Mouse (Mus musculus): ENCODE data around the gene Cyb561. TPM values are rescaled to one million over a fixed set of nuclear protein-coding genes. Genes with fewer than 3 reads are reported as not detected.

Cyb561 gene
- polyA plus RNA-seq, 1 experiment from 2014 or later = 48.9 TPM

DNA sequence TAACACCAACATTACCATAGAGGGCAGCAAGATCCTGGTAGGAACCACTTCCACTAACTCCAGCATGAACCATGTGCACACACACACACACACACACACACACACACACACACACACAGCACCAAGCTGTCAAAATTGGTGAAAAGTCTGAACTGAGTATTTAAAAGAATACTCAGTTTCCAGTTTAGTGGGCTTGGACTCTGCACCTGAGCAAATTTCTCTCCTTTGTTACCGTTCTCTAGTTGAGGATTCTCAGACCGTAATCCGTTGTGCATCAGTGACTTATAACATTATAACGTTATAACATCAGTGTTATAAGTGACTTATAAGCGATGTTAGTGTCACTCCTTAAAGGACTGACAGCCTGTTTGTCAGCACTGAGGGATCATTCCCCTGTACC lies 22.5 kb upstream of the Cyb561 start:
- Histone ChIP-seq H3K4me3 (replicated peaks; ENCODE audit: low read length) (no peak overlapping the region), H3K27me3 (ENCODE audit: control insufficient read depth, insufficient read depth, low read length) (no peaks in the 10 kb centered on the region), H3K4me1 (replicated peaks; ENCODE audit: control insufficient read depth, insufficient read depth, low read length) (no peaks in the 10 kb centered on the region), H3K36me3 (replicated peaks; ENCODE audit: control insufficient read depth, insufficient read depth) (no peaks in the 10 kb centered on the region), H3K9me3 (ENCODE audit: control insufficient read depth, low read length) (no peaks in the 10 kb centered on the region), H3K27ac (no peak overlapping the region), H3K4me2 (replicated peaks) (no peak overlapping the region), H3K9ac (no peak overlapping the region)
- ATAC-seq (ENCODE audit: low FRiP score) (no peak), DNase-seq (ENCODE audit: low spot score) (no peak)
- 96% methylated on average over 5 of the region's 5 CpGs for WGBS

DNA sequence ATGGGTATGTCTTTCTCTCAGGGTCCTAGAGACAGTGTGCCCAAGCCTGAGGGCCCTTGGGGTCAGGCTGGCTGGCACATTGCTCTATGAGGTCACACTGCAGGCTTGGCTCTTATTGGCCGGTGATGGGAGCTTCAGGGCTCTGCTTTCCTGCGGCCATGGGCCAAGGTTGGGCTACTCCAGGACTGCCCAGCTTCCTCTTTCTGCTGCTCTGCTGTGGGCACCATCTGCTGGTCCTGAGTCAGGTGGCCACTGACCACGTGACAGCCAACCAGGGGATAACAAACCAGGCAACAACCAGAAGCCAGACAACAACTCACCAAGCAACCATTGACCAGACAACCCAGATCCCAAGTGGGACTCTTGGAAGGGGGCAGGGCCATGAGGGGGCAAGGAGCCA lies 21.9 kb upstream of the Cyb561 start:
- no peaks in the 10 kb centered on the region; the same call in 1 of the 2 replicates for H3K27me3 ChIP-seq (ENCODE audit: control insufficient read depth, insufficient read depth, low read length)
- DNase-seq (ENCODE audit: low spot score) (no peak), ATAC-seq (ENCODE audit: low FRiP score) (no peak)
- H3K4me1 ChIP-seq (replicated peaks; ENCODE audit: control insufficient read depth, insufficient read depth, low read length) = no peaks in the 10 kb centered on the region
- H3K36me3 ChIP-seq (replicated peaks; ENCODE audit: control insufficient read depth, insufficient read depth) = no peaks in the 10 kb centered on the region
- no peak overlapping the region for H3K27ac ChIP-seq
- 79% methylated on average over 3 of the region's 3 CpGs for WGBS
- no peak overlapping the region for H3K9ac ChIP-seq
- H3K4me3 ChIP-seq (replicated peaks; ENCODE audit: low read length) = no peak overlapping the region
- H3K9me3 ChIP-seq (ENCODE audit: control insufficient read depth, low read length) = no peaks in the 10 kb centered on the region
- no peak overlapping the region for H3K4me2 ChIP-seq (replicated peaks)

DNA sequence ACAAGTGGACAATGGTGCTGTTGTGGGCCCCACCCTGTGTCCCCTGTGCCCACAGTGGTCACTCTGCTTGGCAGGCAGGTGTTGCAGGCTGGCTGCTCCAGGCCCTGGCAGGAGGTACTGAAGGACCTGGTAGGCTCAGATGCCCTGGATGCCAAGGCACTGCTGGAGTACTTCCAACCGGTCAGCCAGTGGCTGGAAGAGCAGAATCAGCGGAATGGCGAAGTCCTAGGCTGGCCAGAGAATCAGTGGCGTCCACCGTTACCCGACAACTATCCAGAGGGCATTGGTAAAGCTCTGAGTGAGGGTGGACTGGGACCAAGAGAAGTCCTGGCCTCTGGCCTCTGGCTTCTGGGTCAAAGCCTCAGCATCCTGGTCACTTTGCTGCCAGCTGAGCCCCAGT lies 21.5 kb upstream of the Cyb561 start:
- WGBS = 93% methylated on average over 6 of the region's 6 CpGs
- ATAC-seq (ENCODE audit: low FRiP score) = no peak
- Histone ChIP-seq H3K4me2 (replicated peaks) (no peak overlapping the region), H3K4me1 (replicated peaks; ENCODE audit: control insufficient read depth, insufficient read depth, low read length) (no peaks in the 10 kb centered on the region), H3K9ac (no peak overlapping the region), H3K9me3 (ENCODE audit: control insufficient read depth, low read length) (no peaks in the 10 kb centered on the region), H3K4me3 (replicated peaks; ENCODE audit: low read length) (no peak overlapping the region), H3K27ac (no peak overlapping the region), H3K36me3 (replicated peaks; ENCODE audit: control insufficient read depth, insufficient read depth) (no peaks in the 10 kb centered on the region), H3K27me3 (ENCODE audit: control insufficient read depth, insufficient read depth, low read length) (no peaks in the 10 kb centered on the region; the same call in 1 of the 2 replicates)
- no peak for DNase-seq (ENCODE audit: low spot score)

DNA sequence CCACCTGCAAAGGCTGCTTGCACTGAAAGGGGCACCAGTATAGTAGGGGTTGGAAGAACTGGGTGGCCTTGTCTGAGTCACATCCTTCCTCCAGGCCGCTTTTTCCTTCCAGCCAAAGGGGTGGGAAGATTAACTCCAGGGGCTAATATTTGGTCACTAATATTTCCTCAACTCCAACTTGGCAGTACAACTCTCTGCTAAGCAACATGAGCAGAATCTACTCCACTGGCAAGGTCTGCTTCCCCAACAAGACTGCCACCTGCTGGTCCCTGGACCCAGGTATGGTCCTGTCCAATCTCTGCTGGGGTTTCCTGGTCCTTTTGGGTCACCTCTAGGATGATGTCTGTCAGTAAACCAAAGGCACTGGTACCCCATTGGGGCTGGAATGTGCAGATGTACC lies 16.4 kb upstream of the Cyb561 start:
- Histone ChIP-seq H3K9ac (no peak overlapping the region), H3K36me3 (replicated peaks; ENCODE audit: control insufficient read depth, insufficient read depth) (no peaks in the 10 kb centered on the region), H3K4me3 (replicated peaks; ENCODE audit: low read length) (no peak overlapping the region), H3K27ac (no peak overlapping the region), H3K27me3 (ENCODE audit: control insufficient read depth, insufficient read depth, low read length) (peaks cover 5% of the 10 kb centered on the region; the same call in 1 of the 2 replicates), H3K4me1 (replicated peaks; ENCODE audit: control insufficient read depth, insufficient read depth, low read length) (0 out of 2 replicates have a peak, but pooled peaks cover 6% of the 10 kb centered on the region), H3K9me3 (ENCODE audit: control insufficient read depth, low read length) (no peaks in the 10 kb centered on the region), H3K4me2 (replicated peaks) (no peak overlapping the region)
- ATAC-seq (ENCODE audit: low FRiP score) = no peak
- DNase-seq (ENCODE audit: low spot score) = peak; percentile 32
- WGBS = 75% methylated on average over 1 of the region's 1 CpGs

DNA sequence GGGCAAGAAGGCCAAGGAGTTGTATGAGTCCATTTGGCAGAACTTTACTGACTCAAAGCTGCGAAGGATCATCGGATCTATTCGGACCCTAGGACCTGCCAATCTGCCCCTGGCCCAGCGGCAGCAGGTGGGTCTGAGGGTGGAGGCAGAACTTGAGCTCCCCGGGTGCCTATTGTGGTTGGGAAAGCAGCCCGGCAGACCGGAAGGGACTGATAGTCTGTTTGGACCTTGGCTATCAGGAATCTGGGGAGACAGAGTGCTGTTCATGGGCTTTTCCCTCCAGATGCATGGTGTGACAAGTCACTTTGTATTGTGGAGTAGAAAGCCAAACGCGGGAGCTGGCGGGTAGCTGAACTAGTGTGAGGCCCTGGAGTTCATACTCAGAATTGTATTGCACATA lies 15.8 kb upstream of the Cyb561 start:
- Histone ChIP-seq H3K4me1 (replicated peaks; ENCODE audit: control insufficient read depth, insufficient read depth, low read length) (0 out of 2 replicates have a peak, but pooled peaks cover 6% of the 10 kb centered on the region), H3K27me3 (ENCODE audit: control insufficient read depth, insufficient read depth, low read length) (peaks cover 5% of the 10 kb centered on the region; the same call in 1 of the 2 replicates), H3K36me3 (replicated peaks; ENCODE audit: control insufficient read depth, insufficient read depth) (no peaks in the 10 kb centered on the region), H3K9me3 (ENCODE audit: control insufficient read depth, low read length) (no peaks in the 10 kb centered on the region), H3K4me3 (replicated peaks; ENCODE audit: low read length) (no peak overlapping the region), H3K27ac (no peak overlapping the region), H3K4me2 (replicated peaks) (peak overlapping the region; percentile 99), H3K9ac (no peak overlapping the region)
- 49% methylated on average over 10 of the region's 10 CpGs for WGBS
- DNase-seq (ENCODE audit: low spot score) (no peak), ATAC-seq (ENCODE audit: low FRiP score) (no peak)

DNA sequence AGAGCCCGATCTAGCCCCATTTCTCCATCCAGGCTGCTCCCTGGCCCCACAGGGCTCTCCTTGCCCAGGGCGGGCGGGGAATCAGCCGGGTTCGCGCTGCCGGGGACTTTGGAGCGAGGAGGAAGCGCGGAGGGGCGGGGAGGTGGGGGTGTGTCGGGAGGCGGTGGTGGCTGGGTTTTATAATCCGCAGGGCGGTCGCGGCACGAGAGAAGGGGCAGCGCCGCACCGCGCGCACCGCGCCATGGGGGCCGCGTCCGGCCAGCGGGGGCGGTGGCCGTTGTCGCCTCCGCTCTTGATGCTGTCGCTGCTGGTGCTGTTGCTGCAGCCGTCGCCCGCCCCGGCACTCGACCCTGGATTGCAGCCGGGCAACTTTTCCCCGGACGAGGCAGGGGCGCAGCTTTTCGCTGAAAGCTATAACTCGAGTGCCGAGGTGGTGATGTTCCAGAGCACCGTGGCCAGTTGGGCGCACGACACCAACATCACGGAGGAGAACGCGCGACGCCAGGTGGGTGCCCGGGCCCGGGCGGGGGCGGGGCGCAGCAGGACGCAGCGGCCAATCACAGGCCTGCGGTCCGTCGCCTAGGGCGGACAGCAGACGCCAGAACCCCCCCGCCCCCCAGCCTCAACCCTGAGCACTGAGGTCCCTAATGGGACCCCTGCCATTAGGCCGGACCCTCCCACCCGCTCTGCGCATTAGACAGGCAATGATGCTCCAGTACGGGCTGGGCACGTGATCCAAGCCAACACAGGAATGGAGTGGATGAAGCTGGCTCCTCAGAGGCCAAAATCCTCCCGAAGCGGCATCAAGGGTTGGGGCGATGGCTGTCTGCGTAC lies 14.8 kb upstream of the Cyb561 start, which contains the start of gene Ace:
TSS of gene Ace (plus strand) at position 205 of the 834 bp plus-strand sequence.
- H3K27me3 ChIP-seq (ENCODE audit: control insufficient read depth, insufficient read depth, low read length) = peaks cover 5% of the 10 kb centered on the region; the same call in 1 of the 2 replicates
- H3K27ac ChIP-seq = no peak within 1 kb of the TSS
- peak within 1 kb of the TSS; percentile 99 for H3K4me2 ChIP-seq (replicated peaks)
- H3K36me3 ChIP-seq (replicated peaks; ENCODE audit: control insufficient read depth, insufficient read depth) = no peaks in the 10 kb centered on the region
- DNase-seq (ENCODE audit: low spot score) = peak; percentile 41
- peak within 1 kb of the TSS; percentile 73 for H3K9ac ChIP-seq
- H3K4me1 ChIP-seq (replicated peaks; ENCODE audit: control insufficient read depth, insufficient read depth, low read length) = 0 out of 2 replicates have a peak, but pooled peaks cover 6% of the 10 kb centered on the region
- WGBS = under 1% methylated on average over 72 of the region's 76 CpGs
- peak; percentile 73 for ATAC-seq (ENCODE audit: low FRiP score)
- H3K9me3 ChIP-seq (ENCODE audit: control insufficient read depth, low read length) = no peaks in the 10 kb centered on the region
- peak within 1 kb of the TSS; percentile 70 for H3K4me3 ChIP-seq (replicated peaks; ENCODE audit: low read length)

DNA sequence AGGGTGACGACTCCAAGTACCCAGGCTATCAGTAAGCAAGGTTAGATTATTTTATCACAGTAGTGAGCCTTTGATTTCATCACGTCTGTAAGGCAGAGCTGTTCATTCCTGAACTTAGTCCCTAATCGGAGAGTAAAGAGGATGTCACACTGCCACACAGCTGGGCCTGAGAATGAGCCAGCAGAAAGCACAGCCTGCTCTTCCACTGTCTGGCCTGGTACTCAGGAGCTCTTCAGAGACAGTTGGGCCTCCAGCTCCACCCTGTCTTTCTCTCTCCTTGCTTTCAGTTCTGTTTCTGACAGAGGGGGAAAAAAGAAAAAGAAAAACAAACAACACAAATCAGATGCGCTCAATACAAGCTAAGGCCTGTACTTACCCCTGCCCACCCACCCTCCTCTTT lies 13.2 kb upstream of the Cyb561 start:
- 0 out of 2 replicates have a peak, but pooled peaks cover 6% of the 10 kb centered on the region for H3K4me1 ChIP-seq (replicated peaks; ENCODE audit: control insufficient read depth, insufficient read depth, low read length)
- no peak overlapping the region for H3K9ac ChIP-seq
- ATAC-seq (ENCODE audit: low FRiP score) (no peak), DNase-seq (ENCODE audit: low spot score) (no peak)
- peaks cover 5% of the 10 kb centered on the region; the same call in 1 of the 2 replicates for H3K27me3 ChIP-seq (ENCODE audit: control insufficient read depth, insufficient read depth, low read length)
- H3K4me3 ChIP-seq (replicated peaks; ENCODE audit: low read length) = no peak overlapping the region
- H3K9me3 ChIP-seq (ENCODE audit: control insufficient read depth, low read length) = no peaks in the 10 kb centered on the region
- no peaks in the 10 kb centered on the region for H3K36me3 ChIP-seq (replicated peaks; ENCODE audit: control insufficient read depth, insufficient read depth)
- H3K27ac ChIP-seq = no peak overlapping the region
- no peak overlapping the region for H3K4me2 ChIP-seq (replicated peaks)
- 76% methylated on average over 4 of the region's 4 CpGs for WGBS

DNA sequence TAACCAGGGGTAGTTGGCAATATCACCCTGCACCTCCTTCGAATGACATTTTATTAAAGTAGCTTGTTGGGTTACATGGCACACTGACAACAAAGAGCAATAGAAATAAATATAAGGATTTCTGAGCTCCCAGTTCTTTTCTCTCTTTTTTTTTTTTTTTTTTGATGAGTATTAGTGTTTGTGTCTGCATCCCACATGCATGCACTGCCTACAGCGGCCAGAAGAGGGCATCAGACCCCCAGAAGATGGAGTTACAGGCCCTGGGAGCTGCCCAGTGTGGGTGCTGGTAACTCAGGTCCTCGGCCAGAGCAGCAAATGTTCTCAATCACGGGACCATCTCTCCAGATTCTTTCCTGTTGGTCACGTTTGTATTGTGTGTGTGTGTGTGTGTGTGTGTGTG lies 11.6 kb upstream of the Cyb561 start:
- H3K4me1 ChIP-seq (replicated peaks; ENCODE audit: control insufficient read depth, insufficient read depth, low read length) = 0 out of 2 replicates have a peak, but pooled peaks cover 6% of the 10 kb centered on the region
- ATAC-seq (ENCODE audit: low FRiP score) = no peak
- 0 out of 2 replicates have a peak, but pooled peaks cover 5% of the 10 kb centered on the region for H3K27me3 ChIP-seq (ENCODE audit: control insufficient read depth, insufficient read depth, low read length)
- 72% methylated on average over 5 of the region's 5 CpGs for WGBS
- H3K36me3 ChIP-seq (replicated peaks; ENCODE audit: control insufficient read depth, insufficient read depth) = no peaks in the 10 kb centered on the region
- no peak overlapping the region for H3K9ac ChIP-seq
- H3K4me3 ChIP-seq (replicated peaks; ENCODE audit: low read length) = no peak overlapping the region
- H3K4me2 ChIP-seq (replicated peaks) = no peak overlapping the region
- no peak for DNase-seq (ENCODE audit: low spot score)
- H3K27ac ChIP-seq = no peak overlapping the region
- no peaks in the 10 kb centered on the region for H3K9me3 ChIP-seq (ENCODE audit: control insufficient read depth, low read length)

DNA sequence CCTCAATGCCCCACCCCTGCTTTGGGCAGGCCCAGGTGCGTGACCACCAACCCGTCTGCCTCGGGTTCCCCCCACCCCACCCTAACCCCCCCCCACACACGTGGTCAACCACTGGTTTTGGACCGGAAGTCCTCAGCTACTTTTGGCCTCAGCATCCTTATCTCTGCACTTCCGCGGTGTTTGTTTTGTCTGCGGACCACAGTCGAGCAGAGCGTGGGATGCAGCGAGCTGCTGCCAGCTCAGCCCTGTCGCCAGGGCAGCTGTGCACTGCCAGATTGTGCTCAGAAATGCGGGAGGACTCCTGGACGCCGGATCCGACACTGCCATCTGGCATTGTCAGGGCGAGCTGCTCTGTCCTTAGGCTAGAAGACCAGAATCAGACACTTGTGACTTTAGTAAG lies 6.2 kb upstream of the Cyb561 start:
- DNase-seq (ENCODE audit: low spot score) = no peak
- H3K9ac ChIP-seq = no peak overlapping the region
- no peak overlapping the region for H3K4me3 ChIP-seq (replicated peaks; ENCODE audit: low read length)
- no peak for ATAC-seq (ENCODE audit: low FRiP score)
- no peak overlapping the region for H3K4me2 ChIP-seq (replicated peaks)
- H3K36me3 ChIP-seq (replicated peaks; ENCODE audit: control insufficient read depth, insufficient read depth) = no peaks in the 10 kb centered on the region
- H3K27ac ChIP-seq = no peak overlapping the region
- no peaks in the 10 kb centered on the region for H3K9me3 ChIP-seq (ENCODE audit: control insufficient read depth, low read length)
- H3K27me3 ChIP-seq (ENCODE audit: control insufficient read depth, insufficient read depth, low read length) = no peaks in the 10 kb centered on the region
- WGBS = 52% methylated on average over 17 of the region's 17 CpGs
- H3K4me1 ChIP-seq (replicated peaks; ENCODE audit: control insufficient read depth, insufficient read depth, low read length) = no peaks in the 10 kb centered on the region
